Mouse (Mus musculus): ENCODE measurements around the gene Kalrn.

The Kalrn gene

GRCm38 (mm10) chr16:33990712-33991111, 582.6 kb downstream of the Kalrn start:
- TF ChIP-seq GATA4 (IDR thresholded peaks at IDR 0.05; ENCODE audit: insufficient replicate concordance, low read length) = no peak

GRCm38 (mm10) chr16:33989106-33989505, 584.2 kb downstream of the Kalrn start:
- no peak for TF ChIP-seq GATA4 (IDR thresholded peaks at IDR 0.05; ENCODE audit: insufficient replicate concordance, low read length)

DNA sequence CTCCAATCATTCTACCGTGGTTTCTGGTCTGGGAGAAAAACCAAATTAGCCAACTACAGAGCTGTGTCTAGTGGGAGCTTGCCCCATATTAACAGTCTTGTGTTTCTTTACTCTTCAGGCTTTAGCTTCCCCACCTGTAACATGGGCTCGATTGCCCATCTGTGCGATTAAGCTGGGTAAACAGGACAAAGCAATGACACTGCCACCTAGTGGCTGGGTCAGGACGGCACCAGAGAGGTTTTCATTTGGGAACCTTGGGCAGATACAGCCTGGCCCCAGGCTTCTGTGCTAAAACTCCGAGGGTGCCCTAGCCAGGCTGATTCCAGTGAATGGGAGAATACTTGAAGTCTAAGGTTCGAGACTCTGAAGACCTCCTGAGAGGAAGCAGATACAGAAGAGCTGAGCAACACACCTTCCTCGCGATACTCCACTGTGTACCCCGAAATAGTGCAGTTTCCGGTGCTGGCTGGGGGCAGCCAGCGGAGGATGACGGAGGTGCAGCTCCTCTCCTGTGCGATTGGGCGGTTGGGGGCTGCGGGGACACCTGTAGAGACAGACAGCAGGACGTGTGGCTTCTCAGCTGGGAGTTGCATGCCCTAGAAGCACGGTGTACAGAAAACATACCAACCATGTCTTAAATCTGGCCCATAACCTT, 584.8 kb downstream of the Kalrn start:
- no peak for TF ChIP-seq GATA4 (IDR thresholded peaks at IDR 0.05; ENCODE audit: insufficient replicate concordance, low read length)

DNA sequence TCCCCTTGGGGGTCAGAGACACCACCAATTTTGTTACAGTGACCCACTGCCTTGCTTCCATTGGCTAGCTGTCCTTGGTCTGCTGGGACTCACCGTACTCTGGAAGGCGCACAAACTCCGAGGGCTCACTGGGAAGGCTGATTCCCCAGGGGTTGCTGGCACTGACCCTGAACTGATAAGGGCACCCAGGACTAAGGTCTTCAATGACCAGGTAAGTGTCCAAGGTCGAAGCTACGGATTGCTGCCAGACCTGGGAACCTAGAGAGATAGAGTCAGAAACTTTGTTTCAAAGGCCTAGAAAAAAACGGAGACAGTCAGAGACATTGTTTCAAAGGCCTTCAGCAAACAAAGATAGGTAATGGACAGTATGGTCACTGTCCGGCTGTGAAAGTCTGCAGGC, 586.3 kb downstream of the Kalrn start:
- TF ChIP-seq GATA4 (IDR thresholded peaks at IDR 0.05; ENCODE audit: insufficient replicate concordance, low read length) = no peak

DNA sequence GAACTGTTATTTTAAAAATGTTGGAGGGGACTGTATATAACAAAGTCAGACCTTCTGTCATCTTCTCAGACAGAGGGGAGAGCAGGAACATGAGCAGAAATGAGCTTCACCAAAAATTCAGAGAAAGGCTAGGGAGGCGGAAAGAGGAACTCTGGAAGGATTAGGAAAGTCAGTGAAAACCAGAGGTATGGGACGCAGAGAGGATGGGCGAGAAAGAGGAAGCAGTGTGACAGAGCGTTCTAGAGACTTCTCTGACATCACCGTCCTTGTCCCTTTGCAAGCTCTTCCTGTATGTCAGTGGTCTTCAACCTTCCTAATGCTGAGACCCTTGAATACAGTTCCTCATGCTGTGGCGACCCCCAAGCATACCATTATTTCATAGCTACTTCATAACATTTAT, 588.0 kb downstream of the Kalrn start:
- TF ChIP-seq GATA4 (IDR thresholded peaks at IDR 0.05; ENCODE audit: insufficient replicate concordance, low read length) = no peak

DNA sequence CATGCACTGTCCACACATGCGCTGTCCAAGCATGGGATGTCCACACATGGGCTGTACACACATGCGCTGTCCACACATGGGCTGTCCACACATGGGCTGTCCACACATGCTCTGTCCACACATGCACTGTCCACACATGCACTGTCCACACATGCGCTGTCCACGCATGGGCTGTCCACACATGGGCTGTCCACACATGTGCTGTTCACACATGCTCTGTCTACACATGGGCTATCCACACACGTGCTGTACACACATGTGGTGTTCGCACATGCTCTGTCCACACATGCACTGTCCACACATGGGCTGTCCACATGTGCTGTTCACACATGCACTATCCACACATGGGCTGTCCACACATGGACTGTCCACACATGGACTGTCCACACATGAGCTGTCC, 589.6 kb downstream of the Kalrn start:
- no peak for TF ChIP-seq GATA4 (IDR thresholded peaks at IDR 0.05; ENCODE audit: insufficient replicate concordance, low read length)

DNA sequence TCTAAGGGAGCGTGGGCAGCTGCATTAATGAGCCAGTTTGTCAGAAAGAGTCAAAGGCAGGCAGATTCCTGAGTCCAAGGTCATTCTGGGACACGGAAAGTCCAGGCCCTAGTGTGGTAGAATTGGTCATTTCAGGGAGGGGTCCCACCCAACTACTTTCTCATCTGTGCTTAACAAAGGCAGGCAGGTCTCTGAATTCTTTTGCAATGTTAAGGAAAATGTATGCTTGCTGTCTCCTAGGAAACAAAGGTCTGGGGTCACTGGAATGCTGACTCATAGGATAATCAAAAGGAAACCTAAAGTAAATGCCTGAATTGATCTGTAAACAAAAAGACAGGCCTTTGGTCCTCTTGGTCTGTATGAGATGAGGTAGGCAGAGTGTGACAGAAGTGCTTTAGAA, 593.5 kb downstream of the Kalrn start:
- no peak for TF ChIP-seq GATA4 (IDR thresholded peaks at IDR 0.05; ENCODE audit: insufficient replicate concordance, low read length)

DNA sequence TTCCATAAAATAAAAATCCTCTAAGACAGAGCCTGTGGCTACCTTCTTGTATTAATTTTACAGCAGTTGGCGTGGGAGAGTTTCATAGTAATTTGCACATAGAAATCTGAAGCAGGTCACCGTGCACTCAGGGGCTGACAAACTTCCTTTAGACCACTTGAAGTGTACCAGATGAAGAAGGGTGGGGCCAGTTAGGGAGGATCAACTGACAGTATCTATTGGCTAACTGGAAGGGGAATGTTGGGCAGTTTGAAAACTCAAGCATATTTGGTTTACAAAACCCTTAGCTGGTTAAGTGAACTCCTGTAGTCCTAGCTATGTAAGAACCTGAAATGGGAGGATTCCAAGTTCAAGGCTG, 606.1 kb downstream of the Kalrn start:
- no peak for TF ChIP-seq GATA4 (IDR thresholded peaks at IDR 0.05; ENCODE audit: insufficient replicate concordance, low read length)

GRCm38 (mm10) chr16:33966538-33967282, 606.6 kb downstream of the Kalrn start, which contains the start of gene Umps:
TSS of gene Umps (minus strand) at chr16:33967038.
- TF ChIP-seq GATA4 (IDR thresholded peaks at IDR 0.05; ENCODE audit: insufficient replicate concordance, low read length) = no peak

DNA sequence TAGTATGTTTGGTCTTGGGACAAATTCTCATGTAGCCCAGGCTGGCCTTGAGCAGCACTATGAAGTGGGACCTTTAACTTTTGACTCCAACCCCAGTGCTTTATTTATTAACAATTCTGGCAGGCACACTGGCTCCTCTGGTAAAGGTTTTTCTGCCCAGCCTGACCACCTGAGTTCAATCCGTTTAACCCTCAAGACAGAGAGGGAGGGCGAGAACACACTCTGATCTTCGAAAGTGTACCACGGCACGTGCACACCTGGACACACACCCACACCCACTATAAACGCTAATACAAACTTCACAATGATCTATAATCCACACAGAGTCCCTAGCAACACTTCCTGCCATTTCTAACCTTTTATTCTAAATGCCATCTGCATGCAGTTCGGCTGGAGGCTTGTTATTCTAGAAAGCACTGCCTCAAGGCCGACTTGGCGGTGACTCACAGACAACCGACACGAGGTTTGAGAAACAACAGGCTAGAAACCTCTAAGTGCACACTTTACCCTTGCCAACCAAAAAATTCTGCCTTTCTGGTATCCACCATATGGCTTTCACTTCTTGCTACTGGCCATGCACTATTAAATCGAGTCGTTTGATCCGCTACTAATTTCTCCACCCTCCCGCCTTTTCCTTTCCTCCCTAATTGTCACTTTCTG, 607.3 kb downstream of the Kalrn start:
- TF ChIP-seq GATA4 (IDR thresholded peaks at IDR 0.05; ENCODE audit: insufficient replicate concordance, low read length) = no peak

- TF ChIP-seq GATA4 (IDR thresholded peaks at IDR 0.05; ENCODE audit: insufficient replicate concordance, low read length) = no peak
Observed at GRCm38 (mm10) chr16:33963509-33963908, 609.8 kb downstream of the Kalrn start.

DNA sequence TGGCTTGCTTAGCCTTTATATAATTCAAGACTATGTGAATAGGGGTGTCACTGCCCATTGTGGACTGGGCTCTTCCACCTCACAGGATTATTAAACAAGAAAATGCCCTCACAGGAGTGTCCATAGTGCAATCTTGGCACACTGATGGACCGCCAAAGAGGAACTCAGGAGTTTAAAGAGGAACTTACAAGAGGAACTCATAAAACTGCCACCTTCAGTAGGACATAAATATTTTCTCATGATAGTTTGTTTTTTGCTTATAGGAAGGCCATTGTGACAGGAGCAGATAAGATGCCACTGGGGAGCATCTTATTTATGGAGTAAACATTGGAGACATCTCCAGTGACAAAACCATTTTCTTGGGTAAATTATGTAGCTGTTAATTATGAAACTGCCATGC, 618.5 kb downstream of the Kalrn start:
- TF ChIP-seq GATA4 (IDR thresholded peaks at IDR 0.05; ENCODE audit: insufficient replicate concordance, low read length) = no peak

- no peak for TF ChIP-seq GATA4 (IDR thresholded peaks at IDR 0.05; ENCODE audit: insufficient replicate concordance, low read length)
Observed at GRCm38 (mm10) chr16:33953008-33953407, 620.3 kb downstream of the Kalrn start.

GRCm38 (mm10) chr16:33950830-33951229, 622.5 kb downstream of the Kalrn start:
- TF ChIP-seq GATA4 (IDR thresholded peaks at IDR 0.05; ENCODE audit: insufficient replicate concordance, low read length) = no peak

- no peak for TF ChIP-seq GATA4 (IDR thresholded peaks at IDR 0.05; ENCODE audit: insufficient replicate concordance, low read length)
Observed at GRCm38 (mm10) chr16:33950386-33950785, 622.9 kb downstream of the Kalrn start.

Data from liver, adult (tissue).